Mouse (Mus musculus): ENCODE data around the gene Chmp3. TPM values are rescaled to one million over a fixed set of nuclear protein-coding genes. Genes with fewer than 3 reads are reported as not detected.

The Chmp3 gene
- total and polyA plus RNA-seq, 3 experiments: 27.8 to 68.1 (median 44.7) TPM

- H3K9ac ChIP-seq (ENCODE audit: insufficient read depth, low read depth): no peak overlapping the region
- H3K27ac ChIP-seq (ENCODE audit: insufficient read depth, low read depth): no peak overlapping the region
- peaks cover 0 to 9% of the 10 kb centered on the region in 2 experiments; a peak in 2 of 4 replicates for H3K4me1 ChIP-seq (ENCODE audit: control insufficient read depth in 1 of 2, insufficient read depth in 2 of 2)
- no peaks in the 10 kb centered on the region for H3K9me3 ChIP-seq (replicated peaks; ENCODE audit: low read length)
- TF ChIP-seq HCFC1 (IDR thresholded peaks at IDR 0.05; ENCODE audit: low read depth, low read length) (no peak), ETS1 (conservative IDR thresholded peaks at IDR 0.05; ENCODE audit: low read depth, low read length) (no peak), ZKSCAN1 (IDR thresholded peaks at IDR 0.05; ENCODE audit: borderline replicate concordance, low read depth, low read length) (no peak), MAFK (IDR thresholded peaks at IDR 0.05; ENCODE audit: insufficient replicate concordance, low read length) (no peak), ZMIZ1 (IDR thresholded peaks at IDR 0.05; ENCODE audit: low read depth, low read length) (no peak), POLR2AphosphoS2 (IDR thresholded peaks at IDR 0.05; ENCODE audit: low read depth, low read length) (no peak), TBP (conservative IDR thresholded peaks at IDR 0.05; ENCODE audit: low read depth, low read length) (no peak), CTCF (conservative IDR thresholded peaks at IDR 0.05 in 1 of 2, IDR thresholded peaks at IDR 0.05 in 1 of 2; ENCODE audit: low read depth in 2 of 2, low read length in 2 of 2) (no peak), MYC (IDR thresholded peaks at IDR 0.05; ENCODE audit: low read depth, low read length) (no peak)
- H3K27me3 ChIP-seq (replicated peaks): no peaks in the 10 kb centered on the region
- H3K4me2 ChIP-seq (ENCODE audit: insufficient read depth, low read depth, poor library complexity, severe bottlenecking): no peak overlapping the region
- H3K79me2 ChIP-seq (replicated peaks; ENCODE audit: control insufficient read depth, extremely low read depth, insufficient read depth, poor library complexity, severe bottlenecking): no peaks in the 10 kb centered on the region
- DNase-seq (ENCODE audit: extremely low read depth): no peak
- no peak overlapping the region for H3K4me3 ChIP-seq (replicated peaks in 1 of 3; ENCODE audit: low read depth in 2 of 3, low read length in 2 of 3, poor library complexity in 1 of 3)
- in situ Hi-C loops (cut with MboI; ENCODE audit: low pct_ligation_motif_present, low pct_unique_long_range_greater_than_20kb, low sequenced_read_pairs) (no loop called here), dilution Hi-C loops (cut with MboI; ENCODE audit: extremely low pct_ligation_motif_present, extremely low pct_unique_long_range_greater_than_20kb, low sequenced_read_pairs) (no loop called here)
- H3K36me3 ChIP-seq (replicated peaks in 1 of 2; ENCODE audit: control insufficient read depth in 1 of 2, insufficient read depth in 1 of 2, low read length in 1 of 2): peaks cover 9 to 26% of the 10 kb centered on the region in 2 experiments
Observed at GRCm38 (mm10) chr6:71505671-71506070, 37.9 kb upstream of the Chmp3 start.

DNA sequence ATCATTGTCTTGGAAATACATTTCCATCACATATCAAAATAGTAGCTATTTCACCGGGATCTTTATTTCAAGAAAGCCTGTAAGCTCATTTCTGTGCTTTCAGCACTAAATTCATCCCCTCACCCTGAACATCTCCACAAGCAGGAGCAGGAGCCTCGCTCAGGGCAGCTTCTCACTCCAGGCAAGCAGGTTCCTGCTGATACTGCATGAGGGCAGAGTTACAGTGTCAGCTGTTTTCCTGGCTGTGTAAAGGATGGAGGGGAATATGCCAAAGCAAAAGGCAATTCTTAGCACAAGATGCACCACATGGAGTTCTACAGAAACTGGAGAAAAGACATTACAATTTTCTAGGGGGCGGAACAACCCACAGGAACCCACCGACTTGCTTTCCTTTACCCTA, 24.1 kb upstream of the Chmp3 start:
- Histone ChIP-seq H3K4me1 (ENCODE audit: control insufficient read depth in 1 of 2, insufficient read depth in 2 of 2) (no peaks in the 10 kb centered on the region), H3K27ac (ENCODE audit: insufficient read depth, low read depth) (no peak overlapping the region), H3K4me3 (replicated peaks in 1 of 3; ENCODE audit: low read depth in 2 of 3, low read length in 2 of 3, poor library complexity in 1 of 3) (no peak overlapping the region), H3K27me3 (replicated peaks) (no peaks in the 10 kb centered on the region), H3K4me2 (ENCODE audit: insufficient read depth, low read depth, poor library complexity, severe bottlenecking) (no peak overlapping the region), H3K79me2 (replicated peaks; ENCODE audit: control insufficient read depth, extremely low read depth, insufficient read depth, poor library complexity, severe bottlenecking) (no peaks in the 10 kb centered on the region), H3K9ac (ENCODE audit: insufficient read depth, low read depth) (no peak overlapping the region), H3K9me3 (replicated peaks; ENCODE audit: low read length) (no peaks in the 10 kb centered on the region), H3K36me3 (replicated peaks in 1 of 2; ENCODE audit: control insufficient read depth in 1 of 2, insufficient read depth in 1 of 2, low read length in 1 of 2) (no peaks in the 10 kb centered on the region)
- in situ Hi-C loops (cut with MboI; ENCODE audit: low pct_ligation_motif_present, low pct_unique_long_range_greater_than_20kb, low sequenced_read_pairs) (no loop called here), dilution Hi-C loops (cut with MboI; ENCODE audit: extremely low pct_ligation_motif_present, extremely low pct_unique_long_range_greater_than_20kb, low sequenced_read_pairs) (no loop called here)
- DNase-seq (ENCODE audit: extremely low read depth): no peak
- TF ChIP-seq E2F4 (IDR thresholded peaks at IDR 0.05; ENCODE audit: insufficient replicate concordance, low read depth, low read length) (no peak), MAFK (IDR thresholded peaks at IDR 0.05; ENCODE audit: insufficient replicate concordance, low read length) (no peak), EP300 (IDR thresholded peaks at IDR 0.05; ENCODE audit: low read length) (no peak), MXI1 (IDR thresholded peaks at IDR 0.05; ENCODE audit: low read depth, low read length) (no peak), JUND (conservative IDR thresholded peaks at IDR 0.05; ENCODE audit: low read depth, low read length) (no peak), MAZ (IDR thresholded peaks at IDR 0.05; ENCODE audit: low read depth, low read length) (no peak)

GRCm38 (mm10) chr6:71525556-71525955, 18.0 kb upstream of the Chmp3 start:
- TF ChIP-seq POLR2A (IDR thresholded peaks at IDR 0.05; ENCODE audit: low read depth, low read length) (no peak), JUND (conservative IDR thresholded peaks at IDR 0.05; ENCODE audit: low read depth, low read length) (no peak), TCF12 (IDR thresholded peaks at IDR 0.05; ENCODE audit: low read depth, low read length) (no peak), EP300 (IDR thresholded peaks at IDR 0.05; ENCODE audit: low read length) (no peak), BHLHE40 (IDR thresholded peaks at IDR 0.05; ENCODE audit: low read depth, low read length) (no peak), ZC3H11A (IDR thresholded peaks at IDR 0.05; ENCODE audit: low read depth, low read length) (no peak), POLR2AphosphoS2 (IDR thresholded peaks at IDR 0.05; ENCODE audit: low read depth, low read length) (no peak), NRF1 (IDR thresholded peaks at IDR 0.05; ENCODE audit: low read depth, low read length) (no peak), PAX5 (IDR thresholded peaks at IDR 0.05; ENCODE audit: low read length) (no peak), MAFK (IDR thresholded peaks at IDR 0.05; ENCODE audit: insufficient replicate concordance, low read length) (no peak), JUN (IDR thresholded peaks at IDR 0.05; ENCODE audit: insufficient read depth, low read depth, low read length) (no peak), MXI1 (IDR thresholded peaks at IDR 0.05; ENCODE audit: low read depth, low read length) (no peak), UBTF (IDR thresholded peaks at IDR 0.05; ENCODE audit: low read depth, low read length) (no peak), E2F4 (IDR thresholded peaks at IDR 0.05; ENCODE audit: insufficient replicate concordance, low read depth, low read length) (no peak), IRF4 (IDR thresholded peaks at IDR 0.05; ENCODE audit: low read depth, low read length) (no peak)
- Histone ChIP-seq H3K4me2 (ENCODE audit: insufficient read depth, low read depth, poor library complexity, severe bottlenecking) (no peak overlapping the region), H3K27ac (ENCODE audit: insufficient read depth, low read depth) (no peak overlapping the region), H3K4me3 (replicated peaks in 1 of 3; ENCODE audit: low read depth in 2 of 3, low read length in 2 of 3, poor library complexity in 1 of 3) (no peak overlapping the region), H3K9me3 (replicated peaks; ENCODE audit: low read length) (no peaks in the 10 kb centered on the region), H3K27me3 (replicated peaks) (no peaks in the 10 kb centered on the region), H3K4me1 (ENCODE audit: control insufficient read depth in 1 of 2, insufficient read depth in 2 of 2) (peaks cover 0 to 4% of the 10 kb centered on the region in 2 experiments; a peak in 1 of 4 replicates), H3K9ac (ENCODE audit: insufficient read depth, low read depth) (no peak overlapping the region), H3K79me2 (replicated peaks; ENCODE audit: control insufficient read depth, extremely low read depth, insufficient read depth, poor library complexity, severe bottlenecking) (no peaks in the 10 kb centered on the region), H3K36me3 (replicated peaks in 1 of 2; ENCODE audit: control insufficient read depth in 1 of 2, insufficient read depth in 1 of 2, low read length in 1 of 2) (no peaks in the 10 kb centered on the region)
- DNase-seq (ENCODE audit: extremely low read depth): no peak
- in situ Hi-C loops (cut with MboI; ENCODE audit: low pct_ligation_motif_present, low pct_unique_long_range_greater_than_20kb, low sequenced_read_pairs) (no loop called here), dilution Hi-C loops (cut with MboI; ENCODE audit: extremely low pct_ligation_motif_present, extremely low pct_unique_long_range_greater_than_20kb, low sequenced_read_pairs) (no loop called here)

Data from CH12.LX (cell line).